Mouse (Mus musculus): ENCODE results near the gene Kpna3. TPM values are rescaled to one million over a fixed set of nuclear protein-coding genes. Genes with fewer than 3 reads are reported as not detected.

The Kpna3 gene
- total RNA-seq, 1 experiment from 2014 or later: 19.9 TPM

DNA sequence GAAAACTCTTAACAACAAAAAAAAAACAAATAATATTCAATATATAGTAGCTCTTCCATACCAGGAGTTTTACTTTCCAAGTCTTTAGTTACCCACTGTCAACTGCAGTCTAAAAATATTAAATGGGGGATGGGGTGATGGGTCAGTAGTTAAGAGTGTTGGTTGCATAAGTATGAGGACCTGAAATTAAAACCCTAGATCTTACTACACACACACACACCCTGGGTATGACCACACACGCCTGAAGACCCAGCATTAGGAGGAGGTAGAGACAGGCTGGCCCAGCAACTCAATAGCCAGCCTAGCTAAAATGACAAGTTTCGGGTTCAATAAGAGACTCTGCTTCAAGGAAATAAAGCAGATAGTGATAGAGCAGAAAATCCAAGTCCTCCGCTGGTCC lies 32.6 kb downstream of the Kpna3 start:
- no peak for ATAC-seq (replicated peaks; ENCODE audit: insufficient number of reproducible peaks, low FRiP score, low TSS enrichment, poor library complexity, severe bottlenecking)

DNA sequence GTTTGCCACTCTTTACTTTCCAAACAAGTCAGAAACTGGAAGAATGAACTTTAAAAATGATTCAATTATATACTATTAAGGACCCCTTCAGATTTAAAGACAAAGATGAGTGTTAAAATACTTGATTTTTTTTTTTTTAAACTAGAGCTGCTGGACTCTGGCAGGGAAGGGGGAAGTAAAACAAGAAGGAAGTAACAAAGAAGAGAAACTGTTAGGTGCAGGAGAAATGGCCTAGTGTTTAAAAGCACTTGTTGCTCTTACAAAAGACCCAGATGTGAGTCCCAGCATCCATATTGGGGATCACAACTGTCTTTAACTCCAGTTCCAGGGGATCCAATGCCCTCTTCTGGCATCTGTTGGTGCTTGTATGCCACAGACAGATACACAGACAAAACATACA lies 33.9 kb downstream of the Kpna3 start:
- no peak for ATAC-seq (replicated peaks; ENCODE audit: insufficient number of reproducible peaks, low FRiP score, low TSS enrichment, poor library complexity, severe bottlenecking)

DNA sequence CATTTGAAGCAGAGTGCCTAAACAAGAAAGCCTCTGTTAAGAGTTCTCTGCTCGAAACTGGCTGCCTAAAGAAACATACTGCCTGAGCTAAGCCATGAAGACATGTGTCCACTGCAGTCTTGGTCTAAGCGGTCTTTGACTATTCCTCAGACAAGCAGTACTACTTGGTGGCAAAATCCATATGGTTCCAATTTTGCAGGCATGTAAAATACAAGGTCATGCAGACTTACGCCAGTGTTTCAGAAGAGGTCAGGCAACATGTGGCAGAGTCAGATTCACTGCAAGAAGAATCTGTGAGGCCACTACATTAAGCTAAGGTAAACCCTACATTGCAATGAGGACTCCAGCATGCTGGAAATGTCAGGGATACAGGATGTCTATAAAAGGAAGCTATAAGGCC lies 34.7 kb downstream of the Kpna3 start:
- no peak for ATAC-seq (replicated peaks; ENCODE audit: insufficient number of reproducible peaks, low FRiP score, low TSS enrichment, poor library complexity, severe bottlenecking)

DNA sequence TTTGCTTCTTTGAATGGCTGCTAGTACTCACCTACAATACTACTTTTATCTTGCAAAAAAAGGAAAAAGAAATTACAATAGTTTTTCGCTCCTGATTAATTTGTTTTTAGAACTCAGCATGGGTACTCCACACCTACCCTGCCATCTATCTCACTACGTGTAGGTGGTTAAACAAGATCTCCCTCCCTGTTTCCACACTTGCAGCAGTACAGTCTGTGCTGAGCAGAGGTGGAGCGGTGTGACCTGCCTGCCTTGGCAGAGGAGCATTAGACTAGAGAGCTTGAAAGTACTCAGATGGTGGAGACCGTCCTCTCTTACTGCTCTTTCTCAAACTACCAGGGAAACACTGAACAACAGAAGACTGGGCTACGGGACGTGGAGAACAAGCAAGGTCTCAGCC lies 44.9 kb downstream of the Kpna3 start:
- ATAC-seq (replicated peaks; ENCODE audit: insufficient number of reproducible peaks, low FRiP score, low TSS enrichment, poor library complexity, severe bottlenecking): no peak

DNA sequence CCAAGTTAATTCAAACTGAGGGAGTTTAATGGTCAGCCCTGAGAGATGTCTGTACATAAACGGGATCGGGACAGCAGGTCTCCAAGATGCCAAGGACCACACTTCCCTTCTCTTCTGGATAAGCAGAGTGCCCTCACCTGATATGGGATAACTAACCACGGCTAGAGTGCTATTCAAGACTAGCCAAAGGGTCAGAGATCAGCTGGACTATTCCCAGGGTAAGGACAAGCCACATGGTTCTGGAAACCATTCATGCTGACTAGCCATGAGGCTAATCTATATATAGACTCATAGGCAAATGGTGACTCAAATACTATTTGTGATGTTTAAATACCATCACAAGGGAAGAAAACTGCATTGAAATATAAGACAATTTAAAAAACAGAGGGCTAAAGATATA lies 49.1 kb downstream of the Kpna3 start:
- no peak for ATAC-seq (replicated peaks; ENCODE audit: insufficient number of reproducible peaks, low FRiP score, low TSS enrichment, poor library complexity, severe bottlenecking)

DNA sequence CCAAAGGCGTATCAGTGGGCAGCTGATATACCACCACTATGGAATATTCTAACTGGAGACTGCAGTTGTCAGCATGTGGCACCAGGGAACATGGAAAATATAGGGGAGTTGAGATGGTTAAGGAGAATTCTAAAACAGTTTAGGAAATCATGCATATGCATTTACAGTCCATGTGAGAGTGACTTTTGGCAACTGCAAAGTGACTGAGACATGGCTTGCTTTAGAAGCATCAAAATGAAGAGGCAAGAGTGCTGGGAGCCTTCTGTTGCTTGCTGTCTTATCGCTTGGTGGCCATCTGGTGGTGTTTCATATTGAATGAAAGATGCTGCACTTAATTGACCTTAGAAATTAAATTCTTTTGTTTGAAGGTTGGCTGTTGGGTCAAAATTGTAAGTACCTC lies 72.4 kb downstream of the Kpna3 start:
- ATAC-seq (replicated peaks; ENCODE audit: insufficient number of reproducible peaks, low FRiP score, low TSS enrichment, poor library complexity, severe bottlenecking): no peak

DNA sequence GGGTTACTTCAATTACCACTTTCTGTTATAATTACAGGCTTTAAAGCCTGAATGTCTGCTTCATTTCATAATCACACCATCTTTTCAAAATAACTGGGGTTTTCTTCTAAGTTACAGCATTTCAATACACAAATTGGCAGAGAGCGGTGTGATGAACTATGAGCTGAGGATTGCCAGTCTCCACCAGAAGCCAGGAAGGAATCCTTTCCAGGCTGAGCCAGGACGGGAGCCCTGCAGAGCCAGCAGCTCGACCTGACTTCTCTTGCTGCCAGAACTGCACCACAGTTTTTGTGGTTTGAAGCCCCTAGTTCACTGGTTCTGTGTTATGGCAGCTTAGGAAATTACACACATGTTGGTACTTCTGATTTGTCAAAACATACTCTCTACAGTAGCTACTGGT lies 75.0 kb downstream of the Kpna3 start:
- no peak for ATAC-seq (replicated peaks; ENCODE audit: insufficient number of reproducible peaks, low FRiP score, low TSS enrichment, poor library complexity, severe bottlenecking)

DNA sequence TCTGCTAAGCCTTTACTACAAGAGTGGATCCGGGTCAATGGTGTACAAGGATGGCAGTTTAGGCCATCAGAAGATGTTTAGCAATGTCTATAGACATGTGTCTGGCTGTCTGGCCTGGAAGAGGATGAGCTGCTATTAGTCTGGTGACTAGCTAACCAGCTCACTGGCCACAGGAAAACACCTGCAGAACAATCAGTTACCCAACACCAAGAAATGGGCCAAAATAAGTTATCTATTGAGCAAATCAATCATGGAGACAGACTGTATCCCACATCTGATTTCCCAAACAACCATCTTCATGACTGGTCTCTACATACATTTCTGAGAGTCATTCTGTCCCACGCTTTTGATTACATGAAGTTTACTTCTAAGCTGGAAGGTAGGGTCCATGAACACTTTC lies 75.9 kb downstream of the Kpna3 start:
- ATAC-seq (replicated peaks; ENCODE audit: insufficient number of reproducible peaks, low FRiP score, low TSS enrichment, poor library complexity, severe bottlenecking): no peak

DNA sequence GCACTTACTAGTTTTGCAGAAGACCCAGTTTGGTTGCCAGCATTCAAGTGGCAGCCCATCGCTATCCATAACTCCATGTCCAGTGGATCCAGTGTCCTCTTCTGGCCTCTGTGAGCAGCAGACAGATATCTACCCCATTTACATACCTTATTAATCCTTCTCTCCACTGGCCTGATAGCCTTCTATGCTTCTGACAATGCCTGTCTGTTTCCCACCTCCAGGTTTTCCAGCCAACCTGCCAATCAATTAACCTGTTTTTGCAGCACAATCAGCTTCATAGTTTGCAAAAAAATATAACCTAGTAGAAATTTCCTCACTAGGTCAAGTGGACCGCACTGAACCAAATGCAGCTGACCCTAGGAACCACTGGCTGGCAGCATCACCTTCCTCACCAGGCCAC lies 77.4 kb downstream of the Kpna3 start:
- no peak for ATAC-seq (replicated peaks; ENCODE audit: insufficient number of reproducible peaks, low FRiP score, low TSS enrichment, poor library complexity, severe bottlenecking)

DNA sequence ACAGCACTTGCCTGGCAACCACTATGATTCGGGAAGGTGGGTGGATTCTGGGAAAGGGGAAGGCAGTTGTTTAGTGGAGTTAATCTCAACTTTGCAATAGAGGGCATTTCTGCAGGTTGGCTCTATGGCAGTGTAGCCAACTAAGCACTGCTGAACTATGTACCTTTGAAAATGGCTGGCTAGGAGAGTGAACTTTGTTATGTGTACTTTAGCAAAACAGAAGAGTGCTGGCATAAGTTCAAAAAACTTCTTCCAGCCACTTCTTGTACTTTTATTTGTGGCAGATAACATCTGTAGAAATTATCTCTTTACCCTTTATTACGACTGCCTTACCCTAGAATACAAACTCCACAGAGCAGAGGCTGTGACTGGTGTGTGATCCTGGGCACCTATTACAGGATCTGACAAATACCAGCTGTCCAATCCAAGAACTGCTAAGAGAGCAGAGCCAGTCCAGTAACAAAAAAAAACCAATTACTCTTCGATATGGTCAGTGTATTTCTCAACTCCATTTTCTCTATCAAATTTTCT lies 78.6 kb downstream of the Kpna3 start:
- ATAC-seq (replicated peaks; ENCODE audit: insufficient number of reproducible peaks, low FRiP score, low TSS enrichment, poor library complexity, severe bottlenecking): no peak

DNA sequence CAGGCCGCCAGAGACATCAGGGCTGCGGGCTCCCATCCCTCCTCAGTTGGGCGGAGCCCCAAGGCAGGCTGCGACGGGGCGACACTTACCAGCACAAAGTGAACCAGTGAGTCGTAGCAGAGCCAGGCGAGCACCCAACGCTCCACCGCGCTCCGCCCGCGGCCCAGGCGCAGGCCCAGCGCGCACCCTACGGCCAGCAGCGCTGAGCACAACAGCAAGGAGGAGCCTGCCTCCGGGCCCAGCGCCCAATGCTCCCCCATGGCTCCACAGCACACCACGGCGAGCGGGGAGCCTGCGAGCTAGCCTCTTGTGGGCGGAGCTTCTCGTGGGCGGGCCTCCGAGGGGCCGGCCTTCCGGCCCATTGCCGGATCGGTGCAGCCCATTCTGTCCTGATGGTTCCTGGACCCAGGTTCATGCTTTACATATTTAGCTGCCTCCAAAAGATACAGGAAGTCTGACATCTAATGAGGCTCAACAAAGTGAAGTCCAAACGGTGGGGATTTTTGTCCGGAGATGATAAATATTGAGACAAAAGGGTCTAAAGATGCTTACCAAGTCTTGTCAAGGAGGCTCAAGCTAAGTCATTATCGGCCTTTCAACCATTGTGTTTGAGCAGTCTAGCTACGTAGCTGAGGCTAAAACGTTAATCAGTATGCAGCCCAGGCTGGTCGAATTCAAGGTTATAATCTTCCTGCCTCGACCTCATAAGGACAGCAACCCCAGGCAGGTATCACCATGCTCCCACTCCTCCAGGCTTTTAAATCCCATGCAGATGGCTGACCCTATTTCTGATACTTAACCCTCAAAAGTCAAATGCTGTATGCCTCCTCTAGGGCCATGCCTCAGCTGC lies 79.3 kb downstream of the Kpna3 start, which contains the start of gene Ebpl:
Gene Ebpl, minus strand, starts transcription at position 309 of the 850 bp plus-strand sequence.
- peak; percentile 91 for ATAC-seq (replicated peaks; ENCODE audit: insufficient number of reproducible peaks, low FRiP score, low TSS enrichment, poor library complexity, severe bottlenecking)

DNA sequence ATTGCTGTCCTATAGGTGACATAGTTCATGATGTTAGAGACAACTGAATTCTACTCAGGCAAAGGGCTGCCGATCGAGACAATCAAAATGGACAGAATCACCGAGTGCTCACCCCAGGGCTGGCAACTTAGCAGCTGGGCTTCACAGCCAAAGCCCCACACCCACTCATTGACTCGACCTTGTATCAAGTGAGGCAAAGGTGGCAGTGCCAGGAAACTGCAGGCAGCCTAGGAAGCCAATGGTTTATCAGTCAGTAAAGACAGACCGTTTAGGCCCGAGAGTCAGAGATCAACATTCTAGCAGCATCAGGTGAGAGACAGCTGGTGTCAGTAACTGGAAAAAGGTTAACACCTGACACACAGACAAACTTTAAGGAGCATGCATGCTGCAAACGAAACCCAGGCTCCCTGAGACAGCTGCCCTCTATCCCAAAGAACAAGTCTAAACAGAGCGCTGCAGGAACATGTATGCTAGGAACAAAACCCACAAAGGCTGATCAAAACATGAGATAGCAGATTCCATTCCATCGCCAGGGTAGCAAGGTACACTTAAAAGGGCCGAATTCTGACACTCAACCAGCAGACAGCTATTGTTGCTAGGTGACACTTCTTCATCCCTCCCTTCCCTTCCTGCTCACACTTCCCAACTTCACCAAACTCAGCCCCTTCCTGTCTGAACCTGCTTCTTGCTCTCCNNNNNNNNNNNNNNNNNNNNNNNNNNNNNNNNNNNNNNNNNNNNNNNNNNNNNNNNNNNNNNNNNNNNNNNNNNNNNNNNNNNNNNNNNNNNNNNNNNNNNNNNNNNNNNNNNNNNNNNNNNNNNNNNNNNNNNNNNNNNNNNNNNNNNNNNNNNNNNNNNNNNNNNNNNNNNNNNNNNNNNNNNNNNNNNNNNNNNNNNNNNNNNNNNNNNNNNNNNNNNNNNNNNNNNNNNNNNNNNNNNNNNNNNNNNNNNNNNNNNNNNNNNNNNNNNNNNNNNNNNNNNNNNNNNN lies 85.1 kb downstream of the Kpna3 start:
- ATAC-seq (replicated peaks; ENCODE audit: insufficient number of reproducible peaks, low FRiP score, low TSS enrichment, poor library complexity, severe bottlenecking): no peak

DNA sequence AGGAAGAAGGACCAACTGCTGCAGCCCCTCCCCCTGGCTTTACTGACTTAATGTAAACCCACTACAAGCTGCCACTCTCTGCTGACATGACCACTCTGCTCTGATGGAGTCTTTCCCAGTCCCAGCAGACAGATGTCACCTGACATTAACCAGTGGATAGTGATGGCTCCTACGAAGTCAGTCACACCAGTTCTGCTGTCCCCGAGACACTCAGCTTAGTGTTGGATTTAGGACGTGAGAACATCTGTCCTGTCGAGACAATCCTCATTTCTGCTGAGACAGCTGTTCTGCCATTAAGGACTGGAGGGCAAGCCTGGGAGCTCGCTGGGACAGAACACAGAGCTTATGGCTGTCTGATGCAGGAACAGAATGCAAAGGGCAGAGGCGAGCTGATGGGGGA lies 88.9 kb downstream of the Kpna3 start:
- ATAC-seq (replicated peaks; ENCODE audit: insufficient number of reproducible peaks, low FRiP score, low TSS enrichment, poor library complexity, severe bottlenecking): no peak

DNA sequence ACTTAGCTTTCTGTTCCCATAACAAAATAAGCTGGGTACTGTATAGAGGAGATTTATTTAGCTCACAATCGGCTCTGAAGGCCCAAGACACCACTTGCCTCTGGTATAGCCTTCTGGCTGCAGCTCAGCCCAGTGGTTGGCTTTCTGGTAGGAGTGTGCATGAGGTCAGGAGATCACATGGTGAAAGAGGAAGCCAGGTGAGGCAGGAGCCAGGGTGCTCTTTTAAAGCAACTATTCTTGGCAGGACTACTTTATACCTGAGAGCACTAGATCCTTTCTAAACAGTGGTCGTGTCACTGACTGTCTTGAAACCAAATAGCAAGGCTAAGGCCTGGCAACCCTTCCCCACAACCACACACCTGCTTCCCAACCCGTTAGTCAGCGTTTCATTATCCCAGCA lies 89.8 kb downstream of the Kpna3 start:
- ATAC-seq (replicated peaks; ENCODE audit: insufficient number of reproducible peaks, low FRiP score, low TSS enrichment, poor library complexity, severe bottlenecking): no peak

DNA sequence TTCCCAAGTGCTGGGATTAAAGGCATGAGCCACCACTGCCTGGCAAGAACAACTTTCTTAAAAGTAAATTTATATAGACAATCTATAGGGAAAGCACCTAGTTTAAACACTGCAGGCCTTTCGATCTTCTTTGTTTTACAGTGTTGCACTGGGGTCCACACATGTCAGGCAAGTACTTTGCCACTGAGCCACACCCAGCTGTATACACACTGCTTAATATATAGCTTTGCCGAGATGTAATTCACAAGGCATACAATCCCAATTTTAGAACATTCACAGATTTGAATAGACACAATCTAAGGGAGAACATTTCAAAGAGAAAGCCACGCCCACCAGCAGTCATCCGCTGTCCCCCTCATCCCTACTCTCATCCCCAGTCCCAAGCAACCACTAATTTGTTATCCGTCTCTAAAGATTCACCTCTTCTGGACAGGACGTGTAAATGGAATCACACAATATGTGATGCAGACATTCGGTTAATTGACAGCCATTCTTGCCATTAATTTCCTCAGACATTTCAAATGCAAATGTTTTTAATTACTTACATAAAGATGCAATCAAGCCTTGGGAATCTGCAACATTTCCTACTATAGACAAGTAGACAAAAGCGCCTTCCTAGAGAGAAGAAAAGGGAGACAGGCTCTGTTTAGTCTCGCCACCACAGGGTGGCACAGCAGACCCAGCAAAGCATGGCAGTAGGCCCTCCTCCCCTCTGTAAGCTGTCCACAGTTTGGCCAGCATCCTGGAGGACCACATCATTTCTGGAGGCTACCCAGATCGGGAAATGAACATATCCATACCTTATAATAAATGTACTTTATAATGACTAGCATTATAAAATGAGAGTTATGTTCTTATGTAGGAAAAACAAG lies 92.6 kb downstream of the Kpna3 start:
- no peak for ATAC-seq (replicated peaks; ENCODE audit: insufficient number of reproducible peaks, low FRiP score, low TSS enrichment, poor library complexity, severe bottlenecking)

DNA sequence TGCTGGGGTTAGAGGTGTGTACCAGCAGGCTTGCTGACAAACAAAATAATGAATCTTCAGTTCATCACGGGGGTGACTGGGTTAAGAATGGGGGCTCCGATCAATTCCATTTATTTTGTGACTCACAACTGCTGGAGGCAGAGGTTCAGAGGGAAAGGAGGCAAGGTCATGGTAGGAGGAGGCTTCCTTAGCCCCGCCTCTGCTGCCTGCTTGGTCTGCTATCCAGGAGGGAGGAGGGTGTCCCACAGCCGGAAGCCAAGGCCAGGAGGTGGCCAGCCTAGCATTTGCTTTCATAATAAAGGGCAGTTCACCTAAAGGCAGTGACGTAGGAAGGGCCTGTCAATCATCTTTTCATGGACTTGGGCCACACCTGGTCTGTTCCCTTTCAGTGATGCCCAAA lies 95.1 kb downstream of the Kpna3 start:
- ATAC-seq (replicated peaks; ENCODE audit: insufficient number of reproducible peaks, low FRiP score, low TSS enrichment, poor library complexity, severe bottlenecking): no peak

DNA sequence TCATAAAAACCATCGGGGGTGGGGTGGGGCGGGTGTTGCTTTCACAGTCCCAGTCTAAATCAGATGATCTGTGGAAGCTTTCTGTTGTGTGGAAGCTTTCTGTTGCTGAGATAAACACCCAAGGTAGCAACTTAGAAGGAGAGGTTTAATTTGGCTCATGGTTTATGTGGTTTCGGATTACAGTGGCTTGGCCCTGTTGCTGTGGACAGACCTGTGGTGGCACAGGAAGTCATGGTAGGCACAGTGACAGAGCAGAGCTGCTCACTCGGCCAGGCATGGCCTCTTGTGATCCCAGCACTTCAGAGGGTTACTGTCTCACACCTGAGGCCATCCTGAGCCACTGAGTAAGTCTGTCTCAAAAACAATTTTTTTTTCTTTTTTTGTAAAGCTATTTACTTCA lies 100.3 kb downstream of the Kpna3 start:
- ATAC-seq (replicated peaks; ENCODE audit: insufficient number of reproducible peaks, low FRiP score, low TSS enrichment, poor library complexity, severe bottlenecking): no peak

DNA sequence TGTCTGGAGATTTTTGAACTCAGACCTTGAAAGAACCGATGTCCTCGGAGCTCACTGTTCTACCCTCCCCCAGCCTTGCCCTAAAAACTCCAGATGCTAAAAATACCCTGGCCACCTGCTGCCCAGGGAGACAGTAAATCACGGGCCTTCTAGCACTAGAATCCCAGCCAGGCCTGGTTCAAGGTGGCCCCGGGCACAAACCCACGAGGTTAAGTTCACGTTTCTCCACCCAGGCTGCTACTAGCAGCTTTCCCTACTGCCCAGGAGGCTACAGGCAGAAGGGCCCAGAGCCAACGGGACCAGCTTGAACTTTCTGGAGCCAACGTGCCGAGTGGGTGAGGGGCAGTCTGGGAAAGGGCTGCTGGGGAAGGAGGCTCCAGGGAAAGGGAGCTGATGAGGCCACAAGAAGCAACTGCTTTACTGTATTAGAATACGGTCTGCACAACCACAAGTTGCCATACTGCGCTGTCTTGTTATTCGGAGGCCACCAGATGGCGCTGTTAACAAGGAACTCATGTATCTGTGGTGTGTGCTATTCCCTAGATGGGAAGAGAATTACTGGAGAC lies 108.6 kb downstream of the Kpna3 start:
- ATAC-seq (replicated peaks; ENCODE audit: insufficient number of reproducible peaks, low FRiP score, low TSS enrichment, poor library complexity, severe bottlenecking): peak; percentile 81

Measured in monocyte, adult 5-6 weeks (primary cell).